Mouse (Mus musculus): ENCODE data around the gene Nos2. TPM values are rescaled to one million over a fixed set of nuclear protein-coding genes. Genes with fewer than 3 reads are reported as not detected.

The Nos2 gene
- polyA plus RNA-seq, 1 experiment from 2014 or later, result 3.9 TPM

GRCm38 (mm10) chr11:78929345-78929744, 8.8 kb downstream of the Nos2 start:
- no peaks in the 10 kb centered on the region for H3K9me3 ChIP-seq (ENCODE audit: low read depth, low read length)
- TF ChIP-seq CTCF (IDR thresholded peaks at IDR 0.05; ENCODE audit: low read depth), result no peak
- no peaks in the 10 kb centered on the region for H3K4me1 ChIP-seq (ENCODE audit: insufficient read depth)
- H3K36me3 ChIP-seq (ENCODE audit: insufficient read depth), result no peaks in the 10 kb centered on the region
- peak; percentile 78 for DNase-seq
- H3K27me3 ChIP-seq (ENCODE audit: insufficient read depth, low read length), result peaks cover 28% of the 10 kb centered on the region
- no peak overlapping the region for H3K27ac ChIP-seq (ENCODE audit: low read depth)
- WGBS, result 44% methylated on average over 5 of the region's 5 CpGs
- no peak overlapping the region for H3K4me2 ChIP-seq
- no peak overlapping the region for H3K9ac ChIP-seq
- no peak for ATAC-seq (ENCODE audit: insufficient read depth)
- H3K4me3 ChIP-seq (ENCODE audit: low read depth, low read length), result no peak overlapping the region

GRCm38 (mm10) chr11:78934307-78934706, 13.7 kb downstream of the Nos2 start:
- Histone ChIP-seq H3K27ac (ENCODE audit: low read depth) (no peak overlapping the region), H3K9me3 (ENCODE audit: low read depth, low read length) (no peaks in the 10 kb centered on the region), H3K4me3 (ENCODE audit: low read depth, low read length) (no peak overlapping the region), H3K9ac (no peak overlapping the region), H3K27me3 (ENCODE audit: insufficient read depth, low read length) (no peaks in the 10 kb centered on the region), H3K4me2 (no peak overlapping the region), H3K4me1 (ENCODE audit: insufficient read depth) (no peaks in the 10 kb centered on the region), H3K36me3 (ENCODE audit: insufficient read depth) (no peaks in the 10 kb centered on the region)
- ATAC-seq (ENCODE audit: insufficient read depth) (no peak), DNase-seq (no peak)
- WGBS, result 75% methylated on average over 7 of the region's 7 CpGs
- TF ChIP-seq CTCF (IDR thresholded peaks at IDR 0.05; ENCODE audit: low read depth), result no peak

GRCm38 (mm10) chr11:78934727-78935126, 14.1 kb downstream of the Nos2 start:
- Histone ChIP-seq H3K36me3 (ENCODE audit: insufficient read depth) (no peaks in the 10 kb centered on the region), H3K4me2 (no peak overlapping the region), H3K4me1 (ENCODE audit: insufficient read depth) (no peaks in the 10 kb centered on the region), H3K27ac (ENCODE audit: low read depth) (peak overlapping the region; percentile 65; the same call in 1 of the 2 replicates), H3K9ac (no peak overlapping the region), H3K9me3 (ENCODE audit: low read depth, low read length) (no peaks in the 10 kb centered on the region), H3K27me3 (ENCODE audit: insufficient read depth, low read length) (no peaks in the 10 kb centered on the region), H3K4me3 (ENCODE audit: low read depth, low read length) (no peak overlapping the region)
- WGBS, result 53% methylated on average over 4 of the region's 4 CpGs
- ATAC-seq (ENCODE audit: insufficient read depth) (no peak), DNase-seq (no peak)
- no peak for TF ChIP-seq CTCF (IDR thresholded peaks at IDR 0.05; ENCODE audit: low read depth)

- peak overlapping the region; percentile 65; the same call in 1 of the 2 replicates for H3K27ac ChIP-seq (ENCODE audit: low read depth)
- whole genome bisulfite sequencing, result 73% methylated on average over 6 of the region's 6 CpGs
- no peak for TF ChIP-seq CTCF (IDR thresholded peaks at IDR 0.05; ENCODE audit: low read depth)
Observed at GRCm38 (mm10) chr11:78935178-78935577, 14.6 kb downstream of the Nos2 start.

GRCm38 (mm10) chr11:78943083-78943482, 22.5 kb downstream of the Nos2 start:
- Histone ChIP-seq H3K4me2 (no peak overlapping the region), H3K36me3 (ENCODE audit: insufficient read depth) (no peaks in the 10 kb centered on the region), H3K27me3 (ENCODE audit: insufficient read depth, low read length) (no peaks in the 10 kb centered on the region), H3K4me3 (ENCODE audit: low read depth, low read length) (no peak overlapping the region), H3K27ac (ENCODE audit: low read depth) (no peak overlapping the region), H3K9ac (no peak overlapping the region), H3K4me1 (ENCODE audit: insufficient read depth) (no peaks in the 10 kb centered on the region), H3K9me3 (ENCODE audit: low read depth, low read length) (no peaks in the 10 kb centered on the region)
- ATAC-seq (ENCODE audit: insufficient read depth), result no peak
- no peak for DNase-seq
- WGBS, result 90% methylated on average over 1 of the region's 1 CpGs
- no peak for TF ChIP-seq CTCF (IDR thresholded peaks at IDR 0.05; ENCODE audit: low read depth)

More at GRCm38 (mm10) chr11:78935178-78935577, 14.6 kb downstream of the Nos2 start:
- Histone ChIP-seq H3K4me2 (no peak overlapping the region), H3K9me3 (ENCODE audit: low read depth, low read length) (no peaks in the 10 kb centered on the region), H3K4me1 (ENCODE audit: insufficient read depth) (no peaks in the 10 kb centered on the region), H3K36me3 (ENCODE audit: insufficient read depth) (no peaks in the 10 kb centered on the region), H3K27me3 (ENCODE audit: insufficient read depth, low read length) (no peaks in the 10 kb centered on the region), H3K9ac (no peak overlapping the region), H3K4me3 (ENCODE audit: low read depth, low read length) (no peak overlapping the region)
- no peak for ATAC-seq (ENCODE audit: insufficient read depth)
- DNase-seq, result peak; percentile 40

- H3K27ac ChIP-seq (ENCODE audit: low read depth), result no peak overlapping the region
- no peak overlapping the region for H3K4me3 ChIP-seq (ENCODE audit: low read depth, low read length)
- WGBS, result 64% methylated on average over 8 of the region's 8 CpGs
- no peaks in the 10 kb centered on the region for H3K4me1 ChIP-seq (ENCODE audit: insufficient read depth)
- no peak for TF ChIP-seq CTCF (IDR thresholded peaks at IDR 0.05; ENCODE audit: low read depth)
- ATAC-seq (ENCODE audit: insufficient read depth) (no peak), DNase-seq (peak; percentile 38)
- no peaks in the 10 kb centered on the region for H3K27me3 ChIP-seq (ENCODE audit: insufficient read depth, low read length)
- no peak overlapping the region for H3K4me2 ChIP-seq
- H3K9me3 ChIP-seq (ENCODE audit: low read depth, low read length), result no peaks in the 10 kb centered on the region
- no peak overlapping the region for H3K9ac ChIP-seq
- H3K36me3 ChIP-seq (ENCODE audit: insufficient read depth), result no peaks in the 10 kb centered on the region
Observed at GRCm38 (mm10) chr11:78950365-78950764, 29.8 kb downstream of the Nos2 start.

GRCm38 (mm10) chr11:78952467-78952866, 31.9 kb downstream of the Nos2 start:
- H3K4me1 ChIP-seq (ENCODE audit: insufficient read depth), result no peaks in the 10 kb centered on the region
- TF ChIP-seq CTCF (IDR thresholded peaks at IDR 0.05; ENCODE audit: low read depth), result no peak
- no peaks in the 10 kb centered on the region for H3K36me3 ChIP-seq (ENCODE audit: insufficient read depth)
- H3K9ac ChIP-seq, result no peak overlapping the region
- 10% methylated on average over 17 of the region's 17 CpGs for WGBS
- no peaks in the 10 kb centered on the region for H3K27me3 ChIP-seq (ENCODE audit: insufficient read depth, low read length)
- ATAC-seq (ENCODE audit: insufficient read depth), result no peak
- peak; percentile 84 for DNase-seq
- no peaks in the 10 kb centered on the region for H3K9me3 ChIP-seq (ENCODE audit: low read depth, low read length)
- no peak overlapping the region for H3K4me3 ChIP-seq (ENCODE audit: low read depth, low read length)
- no peak overlapping the region for H3K27ac ChIP-seq (ENCODE audit: low read depth)
- H3K4me2 ChIP-seq, result 0 out of 2 replicates have a peak overlapping the region, but pooled peaks have one; percentile 24

GRCm38 (mm10) chr11:78956260-78956659, 35.7 kb downstream of the Nos2 start:
- Histone ChIP-seq H3K9me3 (ENCODE audit: low read depth, low read length) (no peaks in the 10 kb centered on the region), H3K4me2 (no peak overlapping the region)
- DNase-seq, result peak; percentile 90

More at GRCm38 (mm10) chr11:78956260-78956659, 35.7 kb downstream of the Nos2 start:
- ATAC-seq (ENCODE audit: insufficient read depth), result no peak
- Histone ChIP-seq H3K4me3 (ENCODE audit: low read depth, low read length) (no peak overlapping the region), H3K36me3 (ENCODE audit: insufficient read depth) (no peaks in the 10 kb centered on the region), H3K27ac (ENCODE audit: low read depth) (no peak overlapping the region), H3K4me1 (ENCODE audit: insufficient read depth) (no peaks in the 10 kb centered on the region), H3K27me3 (ENCODE audit: insufficient read depth, low read length) (no peaks in the 10 kb centered on the region), H3K9ac (no peak overlapping the region)
- TF ChIP-seq CTCF (IDR thresholded peaks at IDR 0.05; ENCODE audit: low read depth), result peak; percentile 93
- 6% methylated on average over 7 of the region's 7 CpGs for WGBS

All from lung, embryonic 14.5 days (tissue).